Mouse (Mus musculus): ENCODE results near the gene Cog6. TPM values are rescaled to one million over a fixed set of nuclear protein-coding genes. Genes with fewer than 3 reads are reported as not detected.

The Cog6 gene
- total RNA-seq, 2 experiments from 2014 or later: 52.4 to 54.1 TPM

Other genes starting within 250 kb of the Cog6 start
- 10 to 100 TPM; 80.2 to 85.2 TPM for gene Lhfp, start 24.3 kb upstream of the Cog6 start, total RNA-seq (2021)

Data from heart, postnatal 10 days (tissue).